ENCODE assay signal across 8 mouse cellular contexts in genomic region chr1:180330145-180330706, GRCm38 (mm10). TPM values are rescaled to one million over a fixed set of nuclear protein-coding genes. Genes with fewer than 3 reads are reported as not detected.
DNase-seq lines count a peak whose midpoint lies in the region; ATAC-seq and TF ChIP-seq lines count a peak whose summit lies in the region.

Itpkb (plus strand) TSS chr1:180330485.

- TF ChIP-seq CTCF in thymus, adult 2 months (IDR thresholded peaks at IDR 0.05; ENCODE audit: borderline replicate concordance, control insufficient read depth, extremely low read depth, insufficient read depth, low read length, poor library complexity), result no peak

- peaks cover 20% of the 10 kb centered on the region for H3K36me3 ChIP-seq in embryonic facial prominence, embryonic 10.5 days (replicated peaks)
- peaks cover 7% of the 10 kb centered on the region; the same call in 1 of the 2 replicates for H3K36me3 ChIP-seq in heart, embryonic 10.5 days
- H3K36me3 ChIP-seq in kidney, embryonic 15.5 days, result peaks cover 17% of the 10 kb centered on the region; the same call in 1 of the 2 replicates
- H3K36me3 ChIP-seq in liver, embryonic 13.5 days, result peaks cover 3% of the 10 kb centered on the region; the same call in 1 of the 2 replicates
- H3K36me3 ChIP-seq in thymus, adult 2 months (ENCODE audit: control insufficient read depth, insufficient read depth, low read length), result peaks cover 26% of the 10 kb centered on the region

- peak within 1 kb of the TSS; percentile 85 for H3K4me3 ChIP-seq in embryonic facial prominence, embryonic 10.5 days
- peak within 1 kb of the TSS; percentile 78 for H3K4me3 ChIP-seq in heart, embryonic 10.5 days
- H3K4me3 ChIP-seq in kidney, embryonic 15.5 days (replicated peaks), result peak within 1 kb of the TSS; percentile 75
- peak within 1 kb of the TSS; percentile 65 for H3K4me3 ChIP-seq in liver, embryonic 13.5 days (replicated peaks)
- peak within 1 kb of the TSS; percentile 92 for H3K4me3 ChIP-seq in thymus, adult 2 months (ENCODE audit: control insufficient read depth, insufficient read depth, low read length)

- H3K4me1 ChIP-seq in embryonic facial prominence, embryonic 10.5 days, result peaks cover 59% of the 10 kb centered on the region
- peaks cover 48% of the 10 kb centered on the region for H3K4me1 ChIP-seq in heart, embryonic 10.5 days
- H3K4me1 ChIP-seq in kidney, embryonic 15.5 days, result peaks cover 57% of the 10 kb centered on the region
- H3K4me1 ChIP-seq in liver, embryonic 13.5 days (replicated peaks), result peaks cover 64% of the 10 kb centered on the region
- peaks cover 33% of the 10 kb centered on the region for H3K4me1 ChIP-seq in thymus, adult 2 months (replicated peaks; ENCODE audit: control insufficient read depth, insufficient read depth, low read length)

- peak within 1 kb of the TSS; percentile 97 for H3K4me2 ChIP-seq in kidney, embryonic 15.5 days
- peak within 1 kb of the TSS; percentile 83 for H3K4me2 ChIP-seq in liver, embryonic 13.5 days

- DNase-seq in right cerebral cortex, postnatal 4 days, result peak; percentile 38
- no peak for DNase-seq in right cerebral cortex, postnatal 25 days
- DNase-seq in embryonic facial prominence, embryonic 10.5 days (ENCODE audit: low spot score), result peak; percentile 80
- DNase-seq in heart, embryonic 10.5 days (ENCODE audit: low spot score), result no peak
- DNase-seq in liver, embryonic 13.5 days, result no peak
- peak; percentile 92 for DNase-seq in naive thymus-derived CD4-positive, alpha-beta T cell, adult 2 months (ENCODE audit: low read depth)
- peak; percentile 87 for DNase-seq in thymus, adult 2 months

- peak within 1 kb of the TSS; percentile 85 for H3K9ac ChIP-seq in kidney, embryonic 15.5 days
- H3K9ac ChIP-seq in liver, embryonic 13.5 days, result peak within 1 kb of the TSS; percentile 71

- H3K9me3 ChIP-seq in embryonic facial prominence, embryonic 10.5 days, result no peaks in the 10 kb centered on the region
- no peaks in the 10 kb centered on the region for H3K9me3 ChIP-seq in heart, embryonic 10.5 days
- no peaks in the 10 kb centered on the region for H3K9me3 ChIP-seq in kidney, embryonic 15.5 days (replicated peaks)
- H3K9me3 ChIP-seq in liver, embryonic 13.5 days (replicated peaks), result no peaks in the 10 kb centered on the region

- ATAC-seq in kidney, embryonic 15.5 days (replicated peaks; ENCODE audit: low FRiP score), result peak; percentile 66
- ATAC-seq in liver, embryonic 13.5 days (ENCODE audit: low read depth), result peak; percentile 46; the same call in 1 of the 2 replicates

- H3K27me3 ChIP-seq in embryonic facial prominence, embryonic 10.5 days (replicated peaks; ENCODE audit: low read depth, poor library complexity, severe bottlenecking), result peaks cover 41% of the 10 kb centered on the region
- H3K27me3 ChIP-seq in heart, embryonic 10.5 days (ENCODE audit: insufficient read depth, poor library complexity, severe bottlenecking), result peaks cover 45% of the 10 kb centered on the region
- H3K27me3 ChIP-seq in kidney, embryonic 15.5 days, result no peaks in the 10 kb centered on the region; the same call in 1 of the 2 replicates
- peaks cover 58% of the 10 kb centered on the region for H3K27me3 ChIP-seq in liver, embryonic 13.5 days
- no peaks in the 10 kb centered on the region for H3K27me3 ChIP-seq in thymus, adult 2 months (ENCODE audit: control insufficient read depth, insufficient read depth, low read length)

- TF ChIP-seq POLR2A in thymus, adult 2 months (IDR thresholded peaks at IDR 0.05; ENCODE audit: control insufficient read depth, extremely low read depth, insufficient read depth, low read length, poor library complexity), result peak; percentile 96

- 2% methylated on average over 19 of the region's 19 CpGs for WGBS in embryonic facial prominence, embryonic 10.5 days
- WGBS in heart, embryonic 10.5 days, result 2% methylated on average over 19 of the region's 19 CpGs
- under 1% methylated on average over 19 of the region's 19 CpGs for WGBS in kidney, embryonic 15.5 days
- WGBS in liver, embryonic 13.5 days (ENCODE audit: insufficient replicate concordance), result under 1% methylated on average over 19 of the region's 19 CpGs
- WGBS in thymus, adult 2 months, result 0% methylated on average over 19 of the region's 19 CpGs

- peak within 1 kb of the TSS; percentile 92 for H3K27ac ChIP-seq in embryonic facial prominence, embryonic 10.5 days (replicated peaks)
- peak within 1 kb of the TSS; percentile 92 for H3K27ac ChIP-seq in heart, embryonic 10.5 days
- peak within 1 kb of the TSS; percentile 91 for H3K27ac ChIP-seq in kidney, embryonic 15.5 days
- peak within 1 kb of the TSS; percentile 79 for H3K27ac ChIP-seq in liver, embryonic 13.5 days
- H3K27ac ChIP-seq in thymus, adult 2 months (ENCODE audit: control insufficient read depth, insufficient read depth, low read length), result peak within 1 kb of the TSS; percentile 98

RNA-seq across cellular contexts. Expression of gene Itpkb, which starts in this region (rescaled TPM):
- 4.9 and 6.2 TPM in 2 replicates for polyA plus RNA-seq in embryonic facial prominence, embryonic 10.5 days (2016; fragmentation: Nextera tagmentation; extraction: Ambion mirVana)
- 4.0 and 4.6 TPM in 2 replicates for polyA plus RNA-seq in heart, embryonic 10.5 days (2016; fragmentation: Nextera tagmentation; extraction: Ambion mirVana)
- polyA plus RNA-seq in kidney, embryonic 15.5 days (2015; fragmentation: Nextera tagmentation; extraction: Ambion mirVana), result 8.8 and 9.4 TPM in 2 replicates
- 1.3 TPM in 2 replicates for polyA plus RNA-seq in liver, embryonic 13.5 days (2015; fragmentation: Nextera tagmentation; extraction: Ambion mirVana)
- polyA plus RNA-seq in thymus, adult 2 months (2012; rRNA removed), result 69.0 and 73.0 TPM in 2 replicates

Comparison
In these comparisons a context has a peak if more than half of its experiments do, and no peak if none do; other contexts are left out.
1. DNase-seq: peak in right cerebral cortex, postnatal 4 days (single experiment), embryonic facial prominence, embryonic 10.5 days (single experiment), naive thymus-derived CD4-positive, alpha-beta T cell, adult 2 months (single experiment) and thymus, adult 2 months (single experiment); none in right cerebral cortex, postnatal 25 days (single experiment), heart, embryonic 10.5 days (single experiment) and liver, embryonic 13.5 days (single experiment).
2. Peak in every context shown above with its lines, with median percentiles within 50 percentile points of each other: H3K27ac ChIP-seq and H3K4me3 ChIP-seq.